Mouse (Mus musculus): ENCODE data around the gene Acot2.
"Not testable (repeated sequence)": the region's sequence is repeated elsewhere in the genome, so short reads cannot be mapped to it uniquely, and the experiment has no call there.

The Acot2 gene

DNA sequence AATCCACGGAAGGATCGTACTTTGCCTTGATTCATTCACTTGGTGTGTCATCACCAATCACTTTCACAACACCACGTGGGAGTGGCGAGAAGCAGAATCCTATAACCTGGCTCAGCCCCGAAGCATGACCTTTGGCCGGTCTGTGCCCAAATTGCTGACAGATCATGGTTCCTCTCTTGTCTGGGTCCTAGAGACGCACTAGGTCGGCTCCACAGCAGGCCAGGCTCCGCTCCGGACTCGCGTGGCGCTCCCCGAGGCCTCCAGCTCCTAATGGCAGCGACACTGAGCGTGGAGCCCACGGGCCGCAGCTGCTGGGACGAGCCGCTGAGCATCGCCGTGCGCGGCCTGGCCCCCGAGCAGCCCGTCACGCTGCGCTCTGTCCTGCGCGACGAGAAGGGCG is 50.6 kb downstream of the Acot2 start, which contains the start of gene Acot4:
Acot4 (plus strand) TSS at position 139 of the 400 bp plus-strand sequence.
- DNase-seq (ENCODE audit: low read depth), result not testable (repeated sequence)

DNA sequence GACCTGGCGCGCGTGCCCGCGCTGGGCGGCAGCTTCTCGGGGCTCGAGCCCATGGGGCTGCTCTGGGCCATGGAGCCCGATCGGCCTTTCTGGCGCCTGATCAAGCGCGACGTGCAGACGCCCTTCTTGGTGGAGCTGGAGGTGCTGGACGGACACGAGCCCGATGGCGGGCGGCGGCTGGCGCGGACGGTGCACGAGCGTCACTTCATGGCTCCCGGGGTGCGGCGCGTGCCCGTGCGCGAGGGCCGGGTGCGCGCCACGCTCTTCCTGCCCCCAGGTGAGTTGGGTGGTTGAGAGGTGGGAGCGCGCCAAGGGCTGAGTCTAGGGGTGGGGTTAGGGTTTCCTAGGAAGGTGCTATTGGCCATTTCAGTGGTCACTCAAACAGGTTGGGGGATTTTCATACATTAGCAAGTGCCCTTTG is 51.0 kb downstream of the Acot2 start, which contains the start of gene Gm49366:
Gm49366 (plus strand) TSS at position 245 of the 421 bp plus-strand sequence.
- DNase-seq (ENCODE audit: low read depth), result not testable (repeated sequence)

DNA sequence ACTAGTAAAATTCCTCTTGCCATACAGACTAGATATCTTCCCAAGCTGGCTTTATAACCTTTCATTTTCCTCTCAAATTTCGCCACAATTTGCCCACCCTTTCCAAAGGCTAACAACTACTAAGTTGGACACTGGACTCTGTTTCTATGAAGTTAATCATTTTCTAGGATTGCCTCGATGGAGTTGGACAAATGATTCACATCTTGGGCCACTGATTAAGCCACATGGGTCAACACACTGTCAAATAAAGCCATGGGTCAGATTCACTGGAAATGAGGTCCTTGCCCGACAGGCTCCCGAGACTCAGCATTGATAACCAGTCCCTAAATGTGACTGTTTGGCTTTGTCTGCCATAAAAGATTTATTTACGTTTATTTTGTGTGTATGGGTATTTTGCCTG is 54.6 kb downstream of the Acot2 start:
- DNase-seq (ENCODE audit: low read depth), result no peak

All from 416B (cell line).